Mouse (Mus musculus): ENCODE results near the gene Eif4a1. TPM values are rescaled to one million over a fixed set of nuclear protein-coding genes. Genes with fewer than 3 reads are reported as not detected.

The Eif4a1 gene
- polyA plus RNA-seq, 1 experiment: 601 TPM

GRCm38 (mm10) chr11:69621571-69622268, 50.5 kb downstream of the Eif4a1 start, which contains the start of gene Sat2:
Gene Sat2, plus strand, starts transcription at chr11:69622024.
- Histone ChIP-seq H3K4me3 (replicated peaks) (peak within 1 kb of the TSS; percentile 89), H3K36me3 (replicated peaks; ENCODE audit: low read length) (no peaks in the 10 kb centered on the region), H3K4me1 (peaks cover 28% of the 10 kb centered on the region), H3K27me3 (replicated peaks) (peaks cover 26% of the 10 kb centered on the region), H3K9me3 (no peaks in the 10 kb centered on the region)
- no peak for TF ChIP-seq GATA1 (IDR thresholded peaks at IDR 0.05; ENCODE audit: borderline replicate concordance, low read length)
- no peak for TF ChIP-seq FLI1 (IDR thresholded peaks at IDR 0.05; ENCODE audit: low read length)

- no peaks in the 10 kb centered on the region for H3K9me3 ChIP-seq
- H3K4me3 ChIP-seq (replicated peaks): no peak overlapping the region
- peaks cover 36% of the 10 kb centered on the region for H3K27me3 ChIP-seq (replicated peaks)
- H3K36me3 ChIP-seq (replicated peaks; ENCODE audit: low read length): no peaks in the 10 kb centered on the region
- no peak for TF ChIP-seq FLI1 (IDR thresholded peaks at IDR 0.05; ENCODE audit: low read length)
- no peak for TF ChIP-seq GATA1 (IDR thresholded peaks at IDR 0.05; ENCODE audit: borderline replicate concordance, low read length)
- peaks cover 31% of the 10 kb centered on the region for H3K4me1 ChIP-seq
Observed at GRCm38 (mm10) chr11:69620394-69621081, 51.7 kb downstream of the Eif4a1 start.

- Histone ChIP-seq H3K27me3 (replicated peaks) (peaks cover 46% of the 10 kb centered on the region), H3K4me3 (replicated peaks) (no peak within 1 kb of the TSS), H3K36me3 (replicated peaks; ENCODE audit: low read length) (no peaks in the 10 kb centered on the region), H3K9me3 (no peaks in the 10 kb centered on the region), H3K4me1 (peaks cover 48% of the 10 kb centered on the region)
- TF ChIP-seq GATA1 (IDR thresholded peaks at IDR 0.05; ENCODE audit: borderline replicate concordance, low read length) (no peak), FLI1 (IDR thresholded peaks at IDR 0.05; ENCODE audit: low read length) (no peak)
Observed at GRCm38 (mm10) chr11:69617805-69618204, 54.4 kb downstream of the Eif4a1 start, which contains the start of gene Shbg. Gene Shbg, minus strand, starts transcription at chr11:69617905.

Other genes with a start within 250 kb of the Eif4a1 start
- 0.95 TPM in 1 of 2 replicates, not detected in the other for gene Dnah2, start 123.3 kb downstream of the Eif4a1 start, polyA plus RNA-seq (2012; ENCODE audit: insufficient read depth, low replicate concordance)
- 0.51 and 2.1 TPM in 2 replicates for gene Efnb3, start 112.2 kb downstream of the Eif4a1 start, polyA plus RNA-seq (2012; ENCODE audit: insufficient read depth, low replicate concordance)
- 19.7 and 50.2 TPM in 2 replicates for gene Wrap53, start 92.2 kb downstream of the Eif4a1 start, polyA plus RNA-seq (2012; ENCODE audit: insufficient read depth, low replicate concordance)
- 53.2 and 68.6 TPM in 2 replicates for gene Trp53, start 92.1 kb downstream of the Eif4a1 start, polyA plus RNA-seq (2012; ENCODE audit: insufficient read depth, low replicate concordance)
- gene Atp1b2, start 66.5 kb downstream of the Eif4a1 start, polyA plus RNA-seq (2012; ENCODE audit: insufficient read depth, low replicate concordance): 2.8 and 4.2 TPM in 2 replicates
- gene Shbg, start 54.5 kb downstream of the Eif4a1 start, polyA plus RNA-seq (2012; ENCODE audit: insufficient read depth, low replicate concordance): not detected in 2 replicates
- gene Sat2, start 50.4 kb downstream of the Eif4a1 start, polyA plus RNA-seq (2012; ENCODE audit: insufficient read depth, low replicate concordance): not detected in 2 replicates
- 65.7 and 84.9 TPM in 2 replicates for gene Fxr2, start 39.4 kb downstream of the Eif4a1 start, polyA plus RNA-seq (2012; ENCODE audit: insufficient read depth, low replicate concordance)
- not detected in 2 replicates for gene Sox15, start 17.1 kb downstream of the Eif4a1 start, polyA plus RNA-seq (2012; ENCODE audit: insufficient read depth, low replicate concordance)
- 16.2 and 31.6 TPM in 2 replicates for gene Mpdu1, start 9.8 kb downstream of the Eif4a1 start, polyA plus RNA-seq (2012; ENCODE audit: insufficient read depth, low replicate concordance)
- gene Cd68, start 6.3 kb downstream of the Eif4a1 start, polyA plus RNA-seq (2012; ENCODE audit: insufficient read depth, low replicate concordance): 8.7 and 128 TPM in 2 replicates
- 54.1 and 94.8 TPM in 2 replicates for gene Senp3, start 9.7 kb upstream of the Eif4a1 start, polyA plus RNA-seq (2012; ENCODE audit: insufficient read depth, low replicate concordance)
- gene Tnfsf13, start 13.4 kb upstream of the Eif4a1 start, polyA plus RNA-seq (2012; ENCODE audit: insufficient read depth, low replicate concordance): 0.56 TPM in 1 of 2 replicates, not detected in the other
- gene Tnfsf12, start 23.4 kb upstream of the Eif4a1 start, polyA plus RNA-seq (2012; ENCODE audit: insufficient read depth, low replicate concordance): 5.3 and 13.1 TPM in 2 replicates
- gene Tnfsfm13, start 23.7 kb upstream of the Eif4a1 start, polyA plus RNA-seq (2012; ENCODE audit: insufficient read depth, low replicate concordance): 2.0 and 2.5 TPM in 2 replicates
- gene Polr2a, start 86.2 kb upstream of the Eif4a1 start, polyA plus RNA-seq (2012; ENCODE audit: insufficient read depth, low replicate concordance): 36.5 and 129 TPM in 2 replicates
- not detected in 2 replicates for gene Slc35g3, start 89.5 kb upstream of the Eif4a1 start, polyA plus RNA-seq (2012; ENCODE audit: insufficient read depth, low replicate concordance)
- gene Zbtb4, start 93.5 kb upstream of the Eif4a1 start, polyA plus RNA-seq (2012; ENCODE audit: insufficient read depth, low replicate concordance): 1.9 and 3.9 TPM in 2 replicates
- not detected in 2 replicates for gene Chrnb1, start 123.5 kb upstream of the Eif4a1 start, polyA plus RNA-seq (2012; ENCODE audit: insufficient read depth, low replicate concordance)
- gene Fgf11, start 129.4 kb upstream of the Eif4a1 start, polyA plus RNA-seq (2012; ENCODE audit: insufficient read depth, low replicate concordance): 0.64 TPM in 1 of 2 replicates, not detected in the other
- gene Tmem102, start 133.2 kb upstream of the Eif4a1 start, polyA plus RNA-seq (2012; ENCODE audit: insufficient read depth, low replicate concordance): not detected in 2 replicates
- gene Gm39566, start 142.9 kb upstream of the Eif4a1 start, polyA plus RNA-seq (2012; ENCODE audit: insufficient read depth, low replicate concordance): not detected in 2 replicates
- not detected in 2 replicates for gene Spem2, start 146.0 kb upstream of the Eif4a1 start, polyA plus RNA-seq (2012; ENCODE audit: insufficient read depth, low replicate concordance)
- gene Spem1, start 149.8 kb upstream of the Eif4a1 start, polyA plus RNA-seq (2012; ENCODE audit: insufficient read depth, low replicate concordance): not detected in 2 replicates
- gene Nlgn2, start 165.4 kb upstream of the Eif4a1 start, polyA plus RNA-seq (2012; ENCODE audit: insufficient read depth, low replicate concordance): 4.9 and 17.7 TPM in 2 replicates
- 742 and 1,105 TPM in 2 replicates for gene Tmem256, start 166.1 kb upstream of the Eif4a1 start, polyA plus RNA-seq (2012; ENCODE audit: insufficient read depth, low replicate concordance)
- gene Plscr3, start 174.0 kb upstream of the Eif4a1 start, polyA plus RNA-seq (2012; ENCODE audit: insufficient read depth, low replicate concordance): 41.3 and 79.4 TPM in 2 replicates
- not detected in 2 replicates for gene Tnk1, start 186.3 kb upstream of the Eif4a1 start, polyA plus RNA-seq (2012; ENCODE audit: insufficient read depth, low replicate concordance)
- gene Tmem95, start 205.6 kb upstream of the Eif4a1 start, polyA plus RNA-seq (2012; ENCODE audit: insufficient read depth, low replicate concordance): not detected in 2 replicates
- gene Kctd11, start 209.0 kb upstream of the Eif4a1 start, polyA plus RNA-seq (2012; ENCODE audit: insufficient read depth, low replicate concordance): 0.98 TPM in 1 of 2 replicates, not detected in the other
- 47.6 and 58.4 TPM in 2 replicates for gene Acap1, start 223.1 kb upstream of the Eif4a1 start, polyA plus RNA-seq (2012; ENCODE audit: insufficient read depth, low replicate concordance)
- 0.25 TPM in 1 of 2 replicates, not detected in the other for gene 2810408A11Rik, start 228.6 kb upstream of the Eif4a1 start, polyA plus RNA-seq (2012; ENCODE audit: insufficient read depth, low replicate concordance)
- gene Neurl4, start 228.6 kb upstream of the Eif4a1 start, polyA plus RNA-seq (2012; ENCODE audit: insufficient read depth, low replicate concordance): 17.6 and 26.8 TPM in 2 replicates
- 116 and 124 TPM in 2 replicates for gene Gps2, start 241.5 kb upstream of the Eif4a1 start, polyA plus RNA-seq (2012; ENCODE audit: insufficient read depth, low replicate concordance)
- 2,079 and 2,119 TPM in 2 replicates for gene Eif5a, start 249.5 kb upstream of the Eif4a1 start, polyA plus RNA-seq (2012; ENCODE audit: insufficient read depth, low replicate concordance)

All from megakaryocyte, embryonic 14.5 days (primary cell).